Mouse (Mus musculus): ENCODE measurements around the gene Tmem232. TPM values are rescaled to one million over a fixed set of nuclear protein-coding genes. Genes with fewer than 3 reads are reported as not detected.
"Not testable (repeated sequence)": the region's sequence is repeated elsewhere in the genome, so short reads cannot be mapped to it uniquely, and the experiment has no call there.

Tmem232 gene
- total RNA-seq, 2 experiments from 2014 or later: not detected

DNA sequence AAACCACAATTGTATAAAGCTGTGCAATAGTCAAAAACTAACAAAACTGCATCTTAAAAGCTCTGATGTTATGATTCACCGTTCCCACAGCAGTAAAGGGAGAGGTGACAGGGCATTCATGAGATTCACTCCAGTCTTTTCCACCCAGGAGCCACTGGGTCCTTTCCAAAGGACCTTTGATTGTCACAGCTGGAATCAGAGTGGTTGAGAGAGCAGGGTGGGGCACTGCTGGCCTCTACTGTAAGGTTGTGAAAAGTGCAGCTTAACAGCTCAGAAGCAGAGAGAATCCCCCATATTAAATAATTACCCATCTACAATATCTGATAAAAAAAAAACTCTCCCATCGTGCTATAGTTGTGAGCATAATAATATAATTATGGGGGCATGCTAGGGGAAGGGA lies 288.4 kb downstream of the Tmem232 start:
- DNase-seq: peak; percentile 44 to 49
- intact Hi-C loops (cut with DNase I): loop anchor here (1.0 to 10.0 kb wide), 2 partner anchors 181 to 757 kb away; no protein-coding TSS in a partner anchor

- intact Hi-C loops (cut with DNase I): loop anchor here (10.0 kb wide), 1 partner anchor 755 kb away; no protein-coding TSS in a partner anchor
Observed at GRCm38 (mm10) chr17:65250261-65250660, 290.3 kb downstream of the Tmem232 start.

DNA sequence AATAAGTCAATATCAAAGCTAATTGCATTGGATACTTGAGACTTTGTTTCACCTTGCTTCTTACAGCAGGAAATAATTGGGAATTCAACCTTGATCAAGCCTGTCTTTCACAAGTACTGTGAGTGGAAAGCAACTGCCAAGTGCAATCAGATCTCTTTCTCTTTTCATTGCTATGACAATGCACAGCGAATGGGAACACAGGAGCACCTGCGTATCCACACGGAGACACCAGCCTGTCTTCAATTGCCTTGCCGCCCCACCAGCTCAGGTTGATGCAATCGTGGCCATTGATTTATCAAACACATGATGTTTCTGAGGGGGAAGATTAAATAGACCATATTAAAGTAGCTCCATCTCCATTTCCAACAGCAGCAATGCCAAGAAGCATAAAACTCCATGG lies 296.9 kb downstream of the Tmem232 start:
- DNase-seq: no peak

More at GRCm38 (mm10) chr17:65250261-65250660, 290.3 kb downstream of the Tmem232 start:
- no peak for DNase-seq

GRCm38 (mm10) chr17:65225347-65225916 lies 315.1 kb downstream of the Tmem232 start:
- intact Hi-C loops (cut with DNase I): no loop called here
- no peak for DNase-seq

More for the DNA sequence above, 296.9 kb downstream of the Tmem232 start:
- intact Hi-C loops (cut with DNase I): no loop called here

- intact Hi-C loops (cut with DNase I); DNase-seq: not testable (repeated sequence)
Observed at GRCm38 (mm10) chr17:65221687-65222086, 318.9 kb downstream of the Tmem232 start.

Small RNAs within 50 kb of the gene (microRNA-seq; reads per million reads assigned to microRNA genes)
- 0 reads per million in 2 experiments for gene Gm25731

Other genes with a start within 250 kb of the Tmem232 start
- 10 to 100 TPM; 84.0 to 95.2 TPM for gene Vapa, start 72.8 kb upstream of the Tmem232 start, total RNA-seq (2021)
- under 1 TPM in 1 of 2 experiments, not detected in 1; 0.19 TPM for gene Txndc2, start 101.4 kb upstream of the Tmem232 start, total RNA-seq (2021)
- 10 to 100 TPM; 25.7 to 28.7 TPM for gene Rab31, start 232.0 kb upstream of the Tmem232 start, total RNA-seq (2021)
- gene Ppp4r1, start 241.8 kb upstream of the Tmem232 start, total RNA-seq (2021): 10 to 100 TPM; 51.8 to 58.6 TPM

All from heart, postnatal 14 days (tissue).